Mouse (Mus musculus) mouse trophoblast stem cell (cell line): ENCODE measurements around the gene Olfr551.
"Not testable (repeated sequence)": the region's sequence is repeated elsewhere in the genome, so short reads cannot be mapped to it uniquely, and the experiment has no call there.

Experiments used
- in situ Hi-C, 2 experiments: fragments of 300-500 bp; cut with MseI, MboI; formaldehyde crosslinking; loops; 2 replicates in 1 of 2; 3 replicates in 1 of 2; pipeline ENCODE4 v1.15.1; 2025

Olfr551 gene

GRCm38 (mm10) chr7:102591786-102592185, at the start of gene Olfr551:
TSS of gene Olfr551 (minus strand) at chr7:102591886.
- in situ Hi-C loops, result no loop called here

GRCm38 (mm10) chr7:102638132-102638531, 46.4 kb upstream of the Olfr551 start, which contains the start of gene Olfr554:
TSS of gene Olfr554 (plus strand) at chr7:102638432.
- in situ Hi-C loops, result loop anchor here (5.0 to 10.0 kb wide), 2 partner anchors 123 to 126 kb away; no protein-coding TSS in a partner anchor

- in situ Hi-C loops, result loop anchor here (5.0 to 10.0 kb wide), 2 partner anchors 122 to 124 kb away; no protein-coding TSS in a partner anchor
Measured at GRCm38 (mm10) chr7:102636665-102637064, 45.0 kb upstream of the Olfr551 start.

- in situ Hi-C loops, result not testable (repeated sequence)
Measured at GRCm38 (mm10) chr7:102620368-102620767, 28.7 kb upstream of the Olfr551 start.

- in situ Hi-C loops, result no loop called here
Measured at GRCm38 (mm10) chr7:102619608-102620007, 27.9 kb upstream of the Olfr551 start.

GRCm38 (mm10) chr7:102618118-102618517, 26.4 kb upstream of the Olfr551 start, which contains the start of gene Olfr553:
TSS of gene Olfr553 (minus strand) at chr7:102618218.
- in situ Hi-C loops, result no loop called here

GRCm38 (mm10) chr7:102597378-102598031, 5.8 kb upstream of the Olfr551 start, which contains the start of gene Olfr552:
TSS of gene Olfr552 (plus strand) at chr7:102597770.
- in situ Hi-C loops, result no loop called here

GRCm38 (mm10) chr7:102575998-102576397, 15.7 kb downstream of the Olfr551 start:
- in situ Hi-C loops, result no loop called here

- in situ Hi-C loops, result no loop called here
Measured at GRCm38 (mm10) chr7:102573174-102573830, 18.4 kb downstream of the Olfr551 start.

- in situ Hi-C loops, result no loop called here
Measured at GRCm38 (mm10) chr7:102571142-102571541, 20.5 kb downstream of the Olfr551 start, which contains the start of gene Olfr550. TSS of gene Olfr550 (plus strand) at chr7:102571442.

GRCm38 (mm10) chr7:102566219-102566618, 25.5 kb downstream of the Olfr551 start:
- in situ Hi-C loops, result no loop called here

- in situ Hi-C loops, result no loop called here
Measured at GRCm38 (mm10) chr7:102564999-102565997, 26.4 kb downstream of the Olfr551 start, which contains the start of gene Trim21. TSS of gene Trim21 (minus strand) at chr7:102565486.

- in situ Hi-C loops, result no loop called here
Measured at GRCm38 (mm10) chr7:102553279-102553678, 38.4 kb downstream of the Olfr551 start.

GRCm38 (mm10) chr7:102549570-102549969, 42.1 kb downstream of the Olfr551 start, which contains the start of gene Olfr549:
TSS of gene Olfr549 (plus strand) at chr7:102549870.
- in situ Hi-C loops, result no loop called here

GRCm38 (mm10) chr7:102541251-102541650, 50.4 kb downstream of the Olfr551 start:
- in situ Hi-C loops, result no loop called here

- in situ Hi-C loops, result no loop called here
Measured at GRCm38 (mm10) chr7:102540596-102540995, 51.1 kb downstream of the Olfr551 start, which contains the start of gene Olfr548-ps1. TSS of gene Olfr548-ps1 (plus strand) at chr7:102540896.

- in situ Hi-C loops, result no loop called here
Measured at GRCm38 (mm10) chr7:102534449-102534848, 57.2 kb downstream of the Olfr551 start, which contains the start of gene Olfr547. TSS of gene Olfr547 (plus strand) at chr7:102534749.
